Mouse (Mus musculus) gastrocnemius, postnatal 4 days (tissue): ENCODE measurements around the gene Creld2. TPM values are rescaled to one million over a fixed set of nuclear protein-coding genes. Genes with fewer than 3 reads are reported as not detected.

ENCODE experiments used
- DNase-seq, 2 experiments: peaks; one replicate each; pipeline ENCODE4 v3.0.0; 2021 to 2022; ENCODE audit warnings: low spot score in 2 of 2, mixed read lengths in 2 of 2
- total RNA-seq, 2 experiments: library from RNA; stranded (reverse); gene quantifications; 2 replicates each; pipeline ENCODE4 v1.2.3; 2021

The Creld2 gene
- total RNA-seq, 2 experiments from 2014 or later = 20.8 to 22.0 TPM

- DNase-seq = peak; percentile 83 to 89
Observed at GRCm38 (mm10) chr15:88828800-88829705, 9.6 kb downstream of the Creld2 start.

DNA sequence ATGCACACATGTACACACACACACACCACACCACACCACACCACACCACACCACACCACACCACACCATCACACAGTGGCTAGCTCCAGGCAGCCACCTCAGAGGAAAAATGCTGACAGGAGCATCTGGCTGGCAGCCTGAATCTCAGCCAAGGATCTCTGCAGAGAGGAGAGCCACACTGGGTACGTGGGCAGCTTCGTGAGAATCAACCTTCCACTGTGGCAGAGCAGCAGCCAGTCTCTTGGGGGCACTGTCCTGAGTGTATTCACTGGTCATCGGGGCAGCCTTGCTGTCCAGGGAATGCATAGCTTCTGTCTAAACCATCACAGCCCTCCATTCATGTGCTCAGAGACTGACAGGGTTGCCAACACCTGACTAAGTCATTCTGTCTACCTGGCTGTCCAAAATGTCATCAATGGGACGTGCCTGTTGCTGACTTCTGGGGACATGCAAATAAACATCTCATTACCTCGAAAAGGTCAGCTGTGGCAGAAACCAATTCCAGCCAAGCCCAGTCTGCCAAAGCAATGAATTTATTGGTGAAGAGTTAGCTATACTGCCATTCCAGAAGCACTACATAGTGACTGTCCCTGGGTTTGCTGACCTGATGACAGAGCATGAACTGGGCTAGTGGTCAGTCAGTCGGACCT, 10.5 kb downstream of the Creld2 start:
- DNase-seq = no peak

GRCm38 (mm10) chr15:88830696-88831095, 11.2 kb downstream of the Creld2 start:
- DNase-seq = no peak

DNA sequence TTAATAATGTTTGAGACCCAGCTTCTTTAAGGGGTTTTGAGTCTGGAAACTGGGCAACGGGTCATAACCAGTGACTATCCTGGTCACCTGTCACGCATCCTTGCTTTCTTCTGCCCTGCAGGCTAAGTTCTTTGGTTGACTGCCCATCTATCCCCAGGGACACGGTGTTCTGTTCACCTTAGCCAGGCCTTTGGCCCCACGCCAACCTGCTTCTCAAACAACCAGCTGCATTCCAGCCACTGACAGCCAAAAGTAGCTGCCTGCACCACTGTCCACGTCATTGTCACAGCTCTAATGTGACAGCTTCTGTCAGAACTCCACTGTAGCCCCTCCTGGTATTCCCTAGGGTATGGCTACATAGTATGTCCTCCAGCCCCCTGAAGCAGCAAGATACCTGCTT, 12.0 kb downstream of the Creld2 start:
- DNase-seq = peak in 1 of 2 experiments; percentile 31

DNA sequence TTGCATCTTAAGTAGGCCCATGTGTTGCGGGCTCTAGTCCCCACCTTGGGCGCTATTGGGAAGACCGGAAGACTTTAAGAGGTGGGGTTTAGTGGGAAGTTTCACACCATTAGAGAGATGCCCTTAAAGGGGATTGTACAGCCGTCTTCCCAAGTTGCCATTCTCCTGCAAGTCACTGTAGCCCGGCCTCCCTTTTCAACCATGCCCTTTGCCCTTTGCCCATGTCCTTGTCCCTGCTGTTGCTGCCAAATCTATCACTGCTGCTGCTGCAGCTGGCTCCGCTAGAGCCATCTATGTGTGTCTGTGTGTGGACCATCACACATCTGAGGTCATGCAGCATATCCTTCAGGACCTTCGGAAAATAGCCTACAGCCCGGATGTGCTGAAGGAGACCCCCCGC, 13.1 kb downstream of the Creld2 start:
- no peak for DNase-seq

- no peak for DNase-seq
Observed at GRCm38 (mm10) chr15:88836031-88836430, 16.6 kb downstream of the Creld2 start.

DNA sequence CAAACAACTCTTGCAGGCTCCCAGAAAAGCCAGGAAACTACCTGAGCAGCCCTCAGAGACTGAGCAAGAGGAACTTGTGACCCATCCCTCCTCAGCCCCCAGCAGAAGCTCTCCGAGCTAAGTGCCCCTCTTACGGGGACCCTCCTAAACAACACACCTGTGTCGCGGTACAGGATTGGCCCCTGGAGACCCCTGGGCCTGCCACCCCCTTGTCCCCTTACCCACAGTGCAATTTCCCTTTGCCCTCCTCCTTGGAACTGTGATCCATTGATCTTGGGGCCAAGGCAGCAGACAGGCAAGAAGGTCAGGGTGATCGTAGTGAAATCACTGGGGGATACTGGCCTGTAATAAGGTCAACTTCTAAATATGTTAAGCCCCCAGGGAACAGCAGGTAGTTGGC, 17.1 kb downstream of the Creld2 start:
- DNase-seq = no peak

DNA sequence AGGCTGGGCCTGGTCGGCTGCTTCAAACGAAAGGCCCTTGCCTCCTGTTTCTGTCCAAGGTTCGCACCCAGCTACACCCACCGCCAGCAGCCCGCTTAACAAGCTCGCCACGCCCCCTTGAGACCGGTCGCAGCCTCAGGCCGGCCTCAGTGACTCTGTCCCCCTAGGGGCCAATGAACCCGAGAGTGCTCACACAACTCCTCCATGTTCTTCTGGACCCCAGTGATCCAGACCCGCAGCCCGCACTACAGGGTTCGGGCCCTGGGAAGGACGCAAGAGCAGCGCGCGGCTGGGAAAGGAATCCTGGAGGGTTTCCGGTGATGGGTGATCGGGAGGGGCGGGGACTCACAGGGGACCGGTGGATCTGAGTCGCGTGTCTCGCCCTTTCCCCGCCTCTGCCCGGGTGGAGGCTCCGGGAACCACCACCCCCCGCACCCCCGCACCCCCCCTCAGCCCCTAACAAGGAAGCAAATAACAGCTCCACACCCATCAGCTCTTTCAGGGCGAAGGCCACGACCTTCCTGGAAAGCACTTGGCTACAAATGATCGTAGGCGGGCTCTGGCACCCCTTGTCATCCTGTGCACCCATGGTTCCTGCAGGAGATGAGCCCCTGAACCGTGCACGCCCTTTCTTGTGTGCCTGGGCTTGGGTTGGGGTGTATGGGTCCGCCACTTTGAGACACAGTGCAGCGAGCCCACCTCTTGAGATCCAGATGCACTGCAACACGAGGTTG, 17.9 kb downstream of the Creld2 start:
- peak in 1 of 2 experiments; percentile 53 for DNase-seq

DNA sequence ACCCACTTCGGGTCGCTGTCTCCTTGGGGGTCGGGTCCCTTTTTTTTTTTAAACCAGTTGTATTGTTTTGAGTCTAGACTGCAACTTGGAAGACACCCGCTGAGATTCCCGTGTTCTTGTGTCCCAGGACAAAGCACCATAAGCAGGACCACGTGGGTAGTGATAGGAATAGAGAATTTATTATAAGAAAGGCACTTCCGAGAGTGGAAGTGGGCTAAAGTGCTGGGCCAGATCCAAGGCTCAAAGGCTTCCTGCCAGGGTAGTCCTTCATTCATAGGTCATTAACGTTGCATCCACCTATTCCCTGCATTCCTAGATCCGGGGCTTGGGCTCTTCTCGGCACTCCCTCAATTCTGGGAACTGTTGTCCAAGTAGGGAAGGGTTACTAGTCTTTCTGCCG, 18.5 kb downstream of the Creld2 start:
- no peak for DNase-seq

GRCm38 (mm10) chr15:88839271-88839670, 19.8 kb downstream of the Creld2 start:
- DNase-seq = peak in 1 of 2 experiments; percentile 52

GRCm38 (mm10) chr15:88840126-88840525, 20.7 kb downstream of the Creld2 start:
- no peak for DNase-seq

GRCm38 (mm10) chr15:88841160-88841559, 21.7 kb downstream of the Creld2 start:
- DNase-seq = no peak

DNA sequence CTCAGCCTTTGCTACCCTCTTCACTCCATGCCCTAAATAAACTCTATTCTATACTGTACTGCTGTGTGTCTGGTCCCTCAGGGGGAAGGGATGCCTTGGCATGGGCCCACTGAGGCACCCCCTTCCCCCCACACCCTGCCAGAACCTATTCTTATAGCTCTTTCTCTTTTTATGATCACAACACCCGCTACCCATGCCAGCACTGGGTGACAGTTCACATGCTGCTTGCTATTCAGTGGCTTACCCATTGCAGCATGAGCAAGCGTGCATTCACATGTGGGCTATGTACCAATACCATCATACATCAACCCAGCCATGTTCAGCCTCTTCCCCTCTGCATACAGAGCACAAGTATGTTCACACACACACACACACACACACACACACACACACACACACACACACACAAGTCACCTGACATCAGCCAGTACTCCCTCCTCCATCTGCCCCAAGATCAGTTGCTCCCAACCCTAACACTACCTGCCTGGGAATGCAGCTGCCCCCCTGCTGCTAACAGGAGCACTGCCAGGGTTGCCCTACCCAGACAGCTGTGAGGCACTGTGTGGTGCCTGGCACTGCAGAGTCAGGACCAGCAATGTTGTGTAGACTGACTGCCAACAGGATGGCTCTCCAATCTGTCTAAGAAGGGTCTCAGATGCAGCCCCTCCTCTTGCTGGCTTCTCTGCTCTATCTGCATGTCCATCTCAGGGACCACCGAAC, 22.3 kb downstream of the Creld2 start:
- no peak for DNase-seq

GRCm38 (mm10) chr15:88842300-88842673, 22.8 kb downstream of the Creld2 start:
- DNase-seq = no peak

- no peak for DNase-seq
Observed at GRCm38 (mm10) chr15:88843486-88844097, 24.1 kb downstream of the Creld2 start.

DNA sequence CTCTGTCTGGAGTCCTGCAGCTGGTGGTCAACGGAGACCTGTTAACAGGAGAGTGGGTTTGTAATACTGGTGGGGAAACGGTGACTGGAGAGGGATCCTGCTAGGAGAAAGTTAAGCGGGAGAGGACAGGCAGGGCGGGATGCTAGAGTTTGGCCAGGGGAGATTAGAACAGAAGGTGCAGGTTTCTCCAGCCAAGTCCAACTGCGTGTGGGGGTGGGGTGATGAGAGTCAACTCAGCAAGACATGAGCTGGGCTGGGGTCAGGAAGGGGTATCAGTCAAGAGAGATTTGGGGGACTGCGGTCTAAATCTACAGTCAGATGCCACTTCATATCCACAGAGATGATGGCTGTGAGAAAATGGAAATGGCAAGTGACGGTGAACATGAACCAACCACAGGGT, 25.5 kb downstream of the Creld2 start:
- DNase-seq = no peak

DNA sequence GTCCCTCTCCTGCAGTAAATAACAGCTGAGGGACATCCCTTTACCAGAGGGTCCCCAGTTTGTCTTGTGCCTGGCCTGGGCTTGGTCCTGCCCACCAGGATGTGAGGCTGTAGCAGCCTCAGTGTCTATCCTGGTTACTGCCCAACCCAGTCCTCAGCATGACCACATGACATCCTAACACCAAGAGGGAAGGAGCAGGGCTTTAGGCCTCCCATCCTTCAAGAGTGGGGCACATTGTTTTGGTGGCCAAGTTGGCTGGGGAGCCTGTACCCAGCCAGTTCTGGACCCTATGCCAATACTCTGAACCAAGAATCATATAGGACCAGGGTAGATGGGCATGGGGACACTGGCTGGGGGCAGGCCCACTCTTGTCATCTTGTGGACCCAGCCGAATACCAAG, 29.2 kb downstream of the Creld2 start:
- DNase-seq = no peak

- no peak for DNase-seq
Observed at GRCm38 (mm10) chr15:88849621-88850020, 30.2 kb downstream of the Creld2 start.

GRCm38 (mm10) chr15:88850146-88850826, 30.8 kb downstream of the Creld2 start:
- peak in 1 of 2 experiments; percentile 57 for DNase-seq

- DNase-seq = no peak
Observed at GRCm38 (mm10) chr15:88851076-88851475, 31.6 kb downstream of the Creld2 start.
